Mouse (Mus musculus): ENCODE measurements around the gene Prph2.

GRCm38 (mm10) chr17:46864566-46865195 is 45.6 kb upstream of the Prph2 start:
- TF ChIP-seq TAL1 (conservative IDR thresholded peaks at IDR 0.05; ENCODE audit: low read depth, low read length) (peak; percentile 59; the same call in 1 of the 2 replicates), CTCF (IDR thresholded peaks at IDR 0.05; ENCODE audit: low read depth, low read length) (no peak), GATA1 (IDR thresholded peaks at IDR 0.05; ENCODE audit: borderline replicate concordance, low read length) (no peak), GATA2 (IDR thresholded peaks at IDR 0.05; ENCODE audit: borderline replicate concordance, low read depth, low read length) (no peak)
